Mouse (Mus musculus) c-Kit-negative CD71-positive TER-119-positive erythroid progenitor cells, embryonic 14.5 days (primary cell): ENCODE data around the gene Ltb4r1.

ENCODE experiments used
- DNase-seq: peaks from one replicate; pipeline ENCODE4 v3.0.0-alpha.2; 2013; ENCODE audit warnings: low read depth, low spot score

Gene Ltb4r1

GRCm38 (mm10) chr14:55745861-55746237 lies 19.9 kb upstream of the Ltb4r1 start:
- no peak for DNase-seq

GRCm38 (mm10) chr14:55747051-55747847 lies 18.5 kb upstream of the Ltb4r1 start:
- no peak for DNase-seq

GRCm38 (mm10) chr14:55757566-55757965 lies 8.2 kb upstream of the Ltb4r1 start:
- no peak for DNase-seq

- DNase-seq, result no peak
Observed at GRCm38 (mm10) chr14:55758363-55758784, 7.4 kb upstream of the Ltb4r1 start, which contains the start of gene Cideb. Cideb (minus strand) TSS chr14:55758458.

- DNase-seq, result peak; percentile 41
Observed at GRCm38 (mm10) chr14:55760156-55760555, 5.6 kb upstream of the Ltb4r1 start.

GRCm38 (mm10) chr14:55761163-55761562 lies 4.6 kb upstream of the Ltb4r1 start, which contains the start of gene Ltb4r2:
Ltb4r2 (plus strand) TSS chr14:55761428.
- no peak for DNase-seq

GRCm38 (mm10) chr14:55762001-55762821 lies 3.6 kb upstream of the Ltb4r1 start:
- no peak for DNase-seq

- DNase-seq, result no peak
Observed at GRCm38 (mm10) chr14:55763166-55763565, 2.6 kb upstream of the Ltb4r1 start.

- no peak for DNase-seq
Observed at GRCm38 (mm10) chr14:55767519-55768414, 2.0 kb downstream of the Ltb4r1 start.

- DNase-seq, result no peak
Observed at GRCm38 (mm10) chr14:55768555-55768954, 2.8 kb downstream of the Ltb4r1 start.

- DNase-seq, result no peak
Observed at GRCm38 (mm10) chr14:55769087-55769703, 3.4 kb downstream of the Ltb4r1 start.

GRCm38 (mm10) chr14:55776711-55777110 lies 10.9 kb downstream of the Ltb4r1 start:
- DNase-seq, result no peak

- no peak for DNase-seq
Observed at GRCm38 (mm10) chr14:55777176-55777575, 11.4 kb downstream of the Ltb4r1 start.

- no peak for DNase-seq
Observed at GRCm38 (mm10) chr14:55777806-55778205, 12.0 kb downstream of the Ltb4r1 start.

- no peak for DNase-seq
Observed at GRCm38 (mm10) chr14:55778686-55779085, 12.9 kb downstream of the Ltb4r1 start.

GRCm38 (mm10) chr14:55779656-55780055 lies 13.9 kb downstream of the Ltb4r1 start:
- DNase-seq, result no peak

GRCm38 (mm10) chr14:55780736-55781135 lies 15.0 kb downstream of the Ltb4r1 start:
- DNase-seq, result no peak

GRCm38 (mm10) chr14:55781310-55781709 lies 15.5 kb downstream of the Ltb4r1 start:
- DNase-seq, result no peak

- no peak for DNase-seq
Observed at GRCm38 (mm10) chr14:55782361-55782960, 16.7 kb downstream of the Ltb4r1 start.

GRCm38 (mm10) chr14:55783171-55783957 lies 17.6 kb downstream of the Ltb4r1 start:
- DNase-seq, result no peak
